Mouse (Mus musculus): Measurements from ENCODE around the gene Kcnb1. TPM values are rescaled to one million over a fixed set of nuclear protein-coding genes. Genes with fewer than 3 reads are reported as not detected.

The Kcnb1 gene
- polyA plus RNA-seq, 1 experiment from 2014 or later = 1.6 TPM

DNA sequence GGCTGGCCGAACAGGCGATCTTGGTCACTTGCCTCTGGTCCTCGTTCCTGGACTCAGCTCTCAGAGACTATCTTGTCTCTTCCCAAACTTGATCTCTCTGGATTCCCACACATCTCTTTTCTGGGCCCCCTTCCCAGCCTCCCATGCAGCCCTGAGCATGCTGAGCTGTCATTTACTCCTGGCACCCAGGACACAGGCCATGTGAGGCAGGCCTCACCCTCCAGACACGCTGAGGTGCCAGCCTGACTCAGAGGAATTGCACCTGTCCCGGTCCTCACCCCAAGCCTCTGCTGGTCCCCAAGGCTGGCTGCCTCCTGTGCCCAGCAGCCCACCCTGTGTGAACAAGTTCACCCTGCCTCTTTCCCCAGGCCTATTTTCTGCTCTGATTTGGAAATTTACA is 2.8 kb downstream of the Kcnb1 start:
- no peak for ATAC-seq (ENCODE audit: low FRiP score, low TSS enrichment)
- 79% methylated on average over 5 of the region's 5 CpGs for WGBS
- Histone ChIP-seq H3K4me1 (replicated peaks; ENCODE audit: control insufficient read depth, insufficient read depth) (no peaks in the 10 kb centered on the region; the same call in none of the 2 replicates), H3K9me3 (ENCODE audit: control insufficient read depth, low read length) (no peaks in the 10 kb centered on the region), H3K27ac (replicated peaks) (no peak overlapping the region), H3K36me3 (ENCODE audit: control insufficient read depth, insufficient read depth, low read length) (no peaks in the 10 kb centered on the region), H3K4me2 (replicated peaks; ENCODE audit: low read depth) (no peak overlapping the region), H3K9ac (ENCODE audit: low read length) (no peak overlapping the region), H3K4me3 (ENCODE audit: low read depth, low read length) (no peak overlapping the region), H3K27me3 (ENCODE audit: control insufficient read depth, insufficient read depth, low read length) (no peaks in the 10 kb centered on the region)
- no peak for DNase-seq (ENCODE audit: low spot score)
- TF ChIP-seq CTCF (IDR thresholded peaks at IDR 0.05; ENCODE audit: low read depth) = no peak
- TF ChIP-seq EP300 (optimal IDR thresholded peaks at IDR 0.05) = no peak

- Histone ChIP-seq H3K4me2 (replicated peaks; ENCODE audit: low read depth) (no peak overlapping the region), H3K4me3 (ENCODE audit: low read depth, low read length) (no peak overlapping the region), H3K9ac (ENCODE audit: low read length) (no peak overlapping the region), H3K4me1 (replicated peaks; ENCODE audit: control insufficient read depth, insufficient read depth) (no peaks in the 10 kb centered on the region; the same call in none of the 2 replicates), H3K27me3 (ENCODE audit: control insufficient read depth, insufficient read depth, low read length) (no peaks in the 10 kb centered on the region), H3K27ac (replicated peaks) (no peak overlapping the region), H3K36me3 (ENCODE audit: control insufficient read depth, insufficient read depth, low read length) (no peaks in the 10 kb centered on the region), H3K9me3 (ENCODE audit: control insufficient read depth, low read length) (no peaks in the 10 kb centered on the region)
- 44% methylated on average over 10 of the region's 10 CpGs for WGBS
- DNase-seq (ENCODE audit: low spot score) = no peak
- no peak for ATAC-seq (ENCODE audit: low FRiP score, low TSS enrichment)
- no peak for TF ChIP-seq CTCF (IDR thresholded peaks at IDR 0.05; ENCODE audit: low read depth)
- no peak for TF ChIP-seq EP300 (optimal IDR thresholded peaks at IDR 0.05)
Measured at GRCm38 (mm10) chr2:167186544-167186943, 3.4 kb downstream of the Kcnb1 start.

DNA sequence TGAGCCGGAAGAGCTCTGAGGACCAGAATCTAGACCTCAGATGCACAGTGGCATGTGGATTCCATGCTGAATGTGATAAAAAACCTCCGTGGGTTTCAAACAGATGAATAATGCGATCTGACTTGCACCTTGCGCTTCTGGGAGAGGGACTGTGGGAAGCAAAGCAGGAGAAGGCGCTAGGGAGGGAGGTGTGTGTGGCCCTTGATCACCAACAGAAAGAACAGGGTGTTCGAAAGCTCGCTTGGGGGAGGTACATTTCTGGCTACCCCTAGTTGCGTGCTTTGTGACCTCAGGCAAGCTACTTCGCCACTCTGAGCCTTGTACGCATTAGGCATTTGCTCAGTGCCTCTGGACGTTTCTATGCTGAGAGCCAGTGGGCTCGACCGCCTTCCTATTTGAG is 4.0 kb downstream of the Kcnb1 start:
- Histone ChIP-seq H3K9ac (ENCODE audit: low read length) (no peak overlapping the region), H3K4me1 (replicated peaks; ENCODE audit: control insufficient read depth, insufficient read depth) (no peaks in the 10 kb centered on the region; the same call in none of the 2 replicates), H3K27ac (replicated peaks) (no peak overlapping the region), H3K9me3 (ENCODE audit: control insufficient read depth, low read length) (no peaks in the 10 kb centered on the region), H3K27me3 (ENCODE audit: control insufficient read depth, insufficient read depth, low read length) (no peaks in the 10 kb centered on the region), H3K4me3 (ENCODE audit: low read depth, low read length) (no peak overlapping the region), H3K36me3 (ENCODE audit: control insufficient read depth, insufficient read depth, low read length) (no peaks in the 10 kb centered on the region), H3K4me2 (replicated peaks; ENCODE audit: low read depth) (no peak overlapping the region)
- ATAC-seq (ENCODE audit: low FRiP score, low TSS enrichment) (no peak), DNase-seq (ENCODE audit: low spot score) (no peak)
- TF ChIP-seq EP300 (optimal IDR thresholded peaks at IDR 0.05) = no peak
- TF ChIP-seq CTCF (IDR thresholded peaks at IDR 0.05; ENCODE audit: low read depth) = no peak
- 57% methylated on average over 13 of the region's 13 CpGs for WGBS

GRCm38 (mm10) chr2:167185432-167185831 is 4.5 kb downstream of the Kcnb1 start:
- Histone ChIP-seq H3K36me3 (ENCODE audit: control insufficient read depth, insufficient read depth, low read length) (no peaks in the 10 kb centered on the region), H3K9me3 (ENCODE audit: control insufficient read depth, low read length) (no peaks in the 10 kb centered on the region), H3K4me3 (ENCODE audit: low read depth, low read length) (no peak overlapping the region), H3K4me1 (replicated peaks; ENCODE audit: control insufficient read depth, insufficient read depth) (no peaks in the 10 kb centered on the region; the same call in none of the 2 replicates), H3K27me3 (ENCODE audit: control insufficient read depth, insufficient read depth, low read length) (no peaks in the 10 kb centered on the region), H3K4me2 (replicated peaks; ENCODE audit: low read depth) (no peak overlapping the region), H3K9ac (ENCODE audit: low read length) (no peak overlapping the region), H3K27ac (replicated peaks) (no peak overlapping the region)
- no peak for ATAC-seq (ENCODE audit: low FRiP score, low TSS enrichment)
- WGBS = 85% methylated on average over 2 of the region's 2 CpGs
- DNase-seq (ENCODE audit: low spot score) = no peak
- TF ChIP-seq CTCF (IDR thresholded peaks at IDR 0.05; ENCODE audit: low read depth) (no peak), EP300 (optimal IDR thresholded peaks at IDR 0.05) (no peak)

DNA sequence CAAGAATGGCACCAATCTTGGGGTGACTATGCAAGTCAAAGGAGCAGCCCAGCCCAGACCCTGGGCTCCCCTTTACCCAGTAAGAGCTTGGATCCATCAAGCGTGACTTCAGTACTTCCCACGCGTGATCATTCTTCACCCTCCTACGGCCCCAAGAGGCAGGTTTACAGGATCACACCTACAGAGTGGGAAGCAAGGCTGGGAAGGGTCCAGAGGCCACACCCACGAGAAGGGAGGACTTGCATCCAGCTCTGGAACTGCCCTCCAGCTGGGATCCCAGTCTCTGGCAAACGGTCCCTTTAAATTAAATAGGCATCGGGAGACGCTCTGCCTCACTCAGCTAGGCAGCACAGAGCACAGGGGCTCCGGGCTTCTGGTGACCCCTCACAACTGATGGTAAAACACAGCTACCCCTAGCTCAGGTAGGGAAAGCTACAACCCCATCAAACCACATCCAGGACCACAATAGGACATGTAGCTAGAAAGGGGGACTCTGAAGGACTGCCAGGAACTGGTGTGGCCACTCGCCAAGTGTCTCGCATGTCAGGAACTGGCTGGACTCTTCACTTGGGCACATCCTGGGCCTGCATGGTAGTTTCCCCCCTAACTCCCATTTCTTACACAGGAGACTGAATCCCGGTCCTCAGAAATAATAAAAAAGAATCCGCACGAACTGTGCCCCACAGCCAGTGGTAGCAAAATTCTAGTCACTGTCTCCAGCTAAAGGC is 8.1 kb downstream of the Kcnb1 start:
- TF ChIP-seq EP300 (optimal IDR thresholded peaks at IDR 0.05) (no peak), CTCF (IDR thresholded peaks at IDR 0.05; ENCODE audit: low read depth) (no peak)
- H3K4me2 ChIP-seq (replicated peaks; ENCODE audit: low read depth) = no peak overlapping the region
- H3K27me3 ChIP-seq (ENCODE audit: control insufficient read depth, insufficient read depth, low read length) = no peaks in the 10 kb centered on the region
- 75% methylated on average over 14 of the region's 14 CpGs for WGBS
- H3K36me3 ChIP-seq (ENCODE audit: control insufficient read depth, insufficient read depth, low read length) = no peaks in the 10 kb centered on the region
- H3K27ac ChIP-seq (replicated peaks) = no peak overlapping the region
- no peaks in the 10 kb centered on the region for H3K9me3 ChIP-seq (ENCODE audit: control insufficient read depth, low read length)
- H3K9ac ChIP-seq (ENCODE audit: low read length) = no peak overlapping the region
- no peak overlapping the region for H3K4me3 ChIP-seq (ENCODE audit: low read depth, low read length)
- H3K4me1 ChIP-seq (replicated peaks; ENCODE audit: control insufficient read depth, insufficient read depth) = no peaks in the 10 kb centered on the region
- no peak for DNase-seq (ENCODE audit: low spot score)
- no peak for ATAC-seq (ENCODE audit: low FRiP score, low TSS enrichment)

DNA sequence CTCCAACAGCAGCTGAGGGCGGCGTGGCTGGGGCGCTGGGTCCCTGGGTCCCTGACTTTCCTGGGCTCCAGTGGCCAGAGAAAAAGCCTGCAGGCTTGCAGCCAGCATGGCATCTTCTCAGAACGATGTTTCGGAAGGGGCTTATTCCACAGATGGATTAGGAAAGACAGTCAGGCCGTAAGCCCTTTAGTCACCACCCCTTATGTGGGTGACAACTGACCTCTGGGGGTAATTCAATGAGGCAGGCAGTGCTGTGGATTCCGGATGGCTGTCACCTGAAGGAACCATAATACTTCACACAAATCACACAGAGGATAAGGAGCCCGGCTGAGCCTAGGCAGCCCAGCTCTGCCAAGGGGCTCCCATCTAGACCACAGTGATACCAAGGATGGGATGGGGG is 8.9 kb downstream of the Kcnb1 start:
- ATAC-seq (ENCODE audit: low FRiP score, low TSS enrichment) = no peak
- H3K9ac ChIP-seq (ENCODE audit: low read length) = no peak overlapping the region
- H3K4me2 ChIP-seq (replicated peaks; ENCODE audit: low read depth) = no peak overlapping the region
- TF ChIP-seq CTCF (IDR thresholded peaks at IDR 0.05; ENCODE audit: low read depth) (no peak), EP300 (optimal IDR thresholded peaks at IDR 0.05) (no peak)
- no peaks in the 10 kb centered on the region for H3K36me3 ChIP-seq (ENCODE audit: control insufficient read depth, insufficient read depth, low read length)
- no peak for DNase-seq (ENCODE audit: low spot score)
- no peaks in the 10 kb centered on the region for H3K27me3 ChIP-seq (ENCODE audit: control insufficient read depth, insufficient read depth, low read length)
- no peak overlapping the region for H3K4me3 ChIP-seq (ENCODE audit: low read depth, low read length)
- no peaks in the 10 kb centered on the region for H3K9me3 ChIP-seq (ENCODE audit: control insufficient read depth, low read length)
- WGBS = 74% methylated on average over 8 of the region's 8 CpGs
- no peak overlapping the region for H3K27ac ChIP-seq (replicated peaks)
- no peaks in the 10 kb centered on the region for H3K4me1 ChIP-seq (replicated peaks; ENCODE audit: control insufficient read depth, insufficient read depth)

Data from stomach, postnatal 0 days (tissue).